Mouse (Mus musculus): ENCODE results near the gene Tent4a.

Gene Tent4a

DNA sequence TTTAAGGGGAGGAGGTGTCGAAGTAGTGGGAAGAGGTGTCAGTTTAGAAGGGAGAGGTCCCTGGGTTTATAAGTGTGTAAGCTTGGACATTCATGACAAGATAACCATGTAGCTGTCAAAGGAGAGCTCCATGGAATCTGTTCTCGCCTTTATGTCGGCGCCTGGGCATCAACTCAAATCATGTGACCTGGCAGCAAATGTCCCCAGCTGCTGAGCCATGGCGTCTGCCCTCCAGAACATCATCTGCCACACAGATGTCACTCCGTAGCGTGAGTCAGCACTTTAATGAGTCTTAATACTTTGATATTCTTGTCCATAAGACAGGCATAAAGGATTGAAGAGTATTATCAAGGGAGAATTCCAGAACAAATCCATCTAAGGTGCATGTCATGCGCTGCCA, 51.7 kb downstream of the Tent4a start:
- in situ Hi-C loops (cut with MboI, MseI), result no loop called here

GRCm38 (mm10) chr13:69481634-69482505, 52.5 kb downstream of the Tent4a start:
- in situ Hi-C loops (cut with MboI, MseI), result no loop called here

- in situ Hi-C loops (cut with MboI, MseI), result no loop called here
Measured at GRCm38 (mm10) chr13:69481026-69481425, 53.4 kb downstream of the Tent4a start.

DNA sequence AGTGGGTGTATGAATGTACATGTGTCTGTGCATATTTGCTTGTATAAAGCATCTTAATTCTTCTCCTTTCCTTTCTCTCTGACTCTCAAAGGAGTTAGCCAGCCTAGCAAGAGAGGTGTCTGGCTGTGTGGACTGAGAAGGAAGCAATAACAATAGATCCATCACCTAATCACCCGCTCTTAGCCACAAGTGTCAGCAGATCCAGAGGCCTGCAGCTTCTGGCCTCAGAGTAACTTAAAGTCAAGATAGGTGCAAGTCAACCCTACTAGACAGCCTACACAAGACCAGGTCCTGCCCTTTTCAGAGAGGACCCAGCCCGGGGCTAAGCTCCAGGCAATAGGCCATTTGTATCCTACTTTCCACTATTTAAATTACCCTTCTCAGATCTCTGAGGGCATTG, 54.5 kb downstream of the Tent4a start:
- in situ Hi-C loops (cut with MboI, MseI), result no loop called here

DNA sequence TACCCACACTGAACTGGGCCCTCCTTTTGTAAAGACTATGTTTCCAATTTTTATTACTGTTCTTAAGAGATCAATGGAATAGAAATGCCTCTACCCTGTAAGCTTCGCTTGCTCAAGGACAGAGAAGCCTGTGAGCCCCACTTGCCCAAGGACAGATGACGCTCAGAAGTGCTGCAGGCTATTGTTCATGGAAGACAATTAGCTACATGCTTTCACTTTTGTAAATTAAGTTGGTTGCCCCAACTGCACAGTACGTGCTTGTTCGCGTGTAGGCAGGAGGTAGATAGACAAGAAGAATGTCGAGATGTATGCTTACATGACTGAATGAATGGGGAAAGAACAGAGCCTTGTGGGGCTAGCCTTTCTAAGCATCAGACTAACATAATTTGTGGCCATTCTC, 55.7 kb downstream of the Tent4a start:
- in situ Hi-C loops (cut with MboI, MseI), result no loop called here

GRCm38 (mm10) chr13:69460635-69461465, 73.6 kb downstream of the Tent4a start:
- in situ Hi-C loops (cut with MboI, MseI), result no loop called here

DNA sequence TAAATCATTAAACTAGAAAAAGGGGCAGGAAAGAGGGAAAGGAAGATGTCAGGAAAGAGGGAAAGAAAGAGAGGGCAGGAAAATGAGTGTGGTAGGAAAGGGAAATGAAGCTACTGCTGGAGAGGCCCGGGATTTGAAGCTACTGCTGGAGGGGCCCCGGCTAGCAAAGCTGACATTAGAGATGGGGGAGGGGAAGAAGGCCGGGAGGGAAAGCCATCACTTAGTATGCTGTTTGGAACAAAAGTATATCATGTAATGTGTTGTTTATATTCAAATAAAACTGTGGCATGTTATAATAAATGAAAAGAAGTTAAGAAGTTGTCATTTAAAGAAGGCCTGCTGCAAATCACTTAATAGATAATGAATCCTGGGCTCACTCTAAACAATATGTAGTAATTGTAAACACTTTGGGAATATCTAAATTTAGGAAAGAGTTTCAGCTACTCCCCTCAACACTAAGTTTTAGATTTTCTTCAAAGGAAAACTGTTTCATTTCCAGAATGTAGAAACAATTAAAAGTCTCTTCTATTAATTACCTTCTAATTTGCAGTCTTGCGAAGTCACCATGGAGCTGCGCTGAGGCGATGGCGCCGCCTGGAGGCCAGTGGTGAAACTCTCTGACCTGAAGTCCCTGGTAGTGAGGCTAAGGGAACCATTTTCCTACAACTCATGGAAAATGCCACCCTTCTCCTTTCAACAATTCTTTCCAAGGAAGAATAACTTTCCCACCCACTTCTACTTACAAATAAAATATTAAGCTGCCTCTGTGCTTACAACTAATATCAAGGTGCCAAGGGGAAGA, 74.6 kb downstream of the Tent4a start:
- in situ Hi-C loops (cut with MboI, MseI), result loop anchor here (10.0 kb wide), 1 partner anchor 455 kb away; no protein-coding TSS in a partner anchor

DNA sequence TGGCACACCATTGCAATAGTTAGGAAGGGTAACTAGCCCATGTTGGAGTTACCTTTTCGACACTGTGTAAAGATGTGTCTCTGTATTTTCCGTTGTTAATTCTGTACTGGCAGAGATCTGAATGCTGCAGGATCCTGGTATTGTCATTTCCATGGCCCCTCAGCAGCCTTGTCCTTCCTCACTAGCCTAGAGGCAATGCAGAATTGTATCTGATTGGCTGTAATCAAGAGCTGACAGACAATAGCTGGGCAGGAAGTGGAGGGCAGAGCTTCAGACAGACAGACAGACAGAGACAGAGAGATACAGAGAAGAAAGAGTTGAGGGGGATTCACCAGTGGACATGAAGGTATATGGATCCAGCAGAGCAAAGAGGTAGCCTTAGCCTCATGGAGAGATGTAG, 75.5 kb downstream of the Tent4a start:
- in situ Hi-C loops (cut with MboI, MseI), result loop anchor here (10.0 kb wide), 1 partner anchor 454 kb away; no protein-coding TSS in a partner anchor

- in situ Hi-C loops (cut with MboI, MseI), result loop anchor here (10.0 kb wide), 1 partner anchor 454 kb away; no protein-coding TSS in a partner anchor
Measured at GRCm38 (mm10) chr13:69458461-69458860, 76.0 kb downstream of the Tent4a start.

DNA sequence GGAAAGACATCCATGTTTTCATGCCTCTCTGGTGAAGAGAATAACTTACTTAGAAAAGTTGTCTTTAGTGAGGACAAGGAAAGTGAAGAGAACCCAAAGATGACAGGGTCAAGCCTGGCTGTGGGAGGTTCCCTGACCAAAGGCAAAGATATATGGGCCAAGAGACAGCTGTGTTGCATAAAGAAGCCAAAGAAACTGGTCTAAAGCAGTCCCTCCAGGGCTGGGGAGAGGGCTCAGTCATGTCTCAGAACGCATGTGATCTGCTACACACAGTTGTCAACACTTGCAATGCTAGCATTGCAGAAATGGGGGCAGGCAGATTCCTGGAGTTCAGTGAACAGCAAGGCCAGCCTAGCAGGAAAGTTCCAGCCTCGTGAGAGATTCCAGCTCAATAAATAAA, 77.3 kb downstream of the Tent4a start:
- in situ Hi-C loops (cut with MboI, MseI), result loop anchor here (10.0 kb wide), 1 partner anchor 452 kb away; no protein-coding TSS in a partner anchor

- in situ Hi-C loops (cut with MboI, MseI), result loop anchor here (10.0 kb wide), 1 partner anchor 452 kb away; no protein-coding TSS in a partner anchor
Measured at GRCm38 (mm10) chr13:69456641-69457040, 77.8 kb downstream of the Tent4a start.

DNA sequence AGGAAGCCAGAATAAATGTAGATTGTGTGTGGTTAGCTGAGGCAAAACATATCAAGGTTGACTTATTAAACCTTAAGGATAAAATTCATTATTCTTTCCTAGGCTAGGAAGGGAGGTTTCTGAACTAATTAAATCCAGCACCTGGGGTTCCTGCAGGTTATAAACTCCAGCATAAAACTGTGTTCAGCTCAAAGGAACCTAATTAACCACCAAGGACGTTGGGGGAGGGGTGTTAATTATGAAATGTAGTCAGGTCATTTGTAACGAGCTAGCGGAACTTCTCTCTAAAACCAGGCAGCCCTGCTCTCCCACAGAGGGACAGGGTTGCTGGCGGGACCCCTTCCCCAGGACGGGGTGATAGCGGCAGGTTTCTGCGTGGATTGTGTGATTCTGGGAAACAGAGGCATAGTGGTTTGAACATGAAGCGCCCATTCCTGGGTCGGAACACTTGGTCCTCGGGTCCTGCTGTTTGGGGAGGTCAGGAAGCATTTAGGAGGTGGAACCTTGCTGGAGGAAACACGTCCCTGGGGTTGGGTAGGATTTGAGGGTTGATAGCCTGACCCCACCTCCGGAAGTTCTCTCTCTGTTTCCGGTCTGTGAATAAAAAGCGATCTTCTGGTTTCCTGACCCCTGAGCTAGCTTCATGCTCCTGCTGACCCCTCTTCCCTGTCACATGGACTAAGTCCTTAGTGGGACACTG, 78.8 kb downstream of the Tent4a start:
- in situ Hi-C loops (cut with MboI, MseI), result loop anchor here (10.0 kb wide), 1 partner anchor 451 kb away; no protein-coding TSS in a partner anchor

Data from regulatory T cell (primary cell).